Mouse (Mus musculus) adrenal gland, adult 2 months (tissue): Measurements from ENCODE around the gene Sox9. TPM values are rescaled to one million over a fixed set of nuclear protein-coding genes. Genes with fewer than 3 reads are reported as not detected.
A peak's percentile ranks its signal among the peaks of the same experiment; 100 is the strongest.

Source experiments
- DNase-seq: peaks from one replicate; pipeline ENCODE4 v3.0.0; 2021
- long read RNA-seq: library from polyadenylated mRNA; stranded (forward); transcript quantifications from one replicate; pipeline ENCODE4 v2.0.0, GENCODE M21; 2021
- polyA plus RNA-seq: library from polyadenylated mRNA; depleted of rRNA; stranded (reverse); fragments of >200 nt; gene quantifications from 2 replicates; pipeline ENCODE4 v1.2.3, GENCODE M21; 2012; rRNA removed
- total RNA-seq, 2 experiments: library from RNA; stranded (reverse); gene quantifications; 2 replicates each; pipeline ENCODE4 v1.2.3; 2021

The Sox9 gene
- total RNA-seq (1 to 10 TPM; 2.0 to 4.2 TPM), polyA plus RNA-seq (2.9 and 4.0 TPM in 2 replicates)
- long read RNA-seq, full-length matches to known transcripts, result 6 of 6 reads
- long read RNA-seq, partial matches to known transcripts, result 0 of 6 reads
- long read RNA-seq, other reads (novel, unspliced or antisense), result 0 of 6 reads

DNA sequence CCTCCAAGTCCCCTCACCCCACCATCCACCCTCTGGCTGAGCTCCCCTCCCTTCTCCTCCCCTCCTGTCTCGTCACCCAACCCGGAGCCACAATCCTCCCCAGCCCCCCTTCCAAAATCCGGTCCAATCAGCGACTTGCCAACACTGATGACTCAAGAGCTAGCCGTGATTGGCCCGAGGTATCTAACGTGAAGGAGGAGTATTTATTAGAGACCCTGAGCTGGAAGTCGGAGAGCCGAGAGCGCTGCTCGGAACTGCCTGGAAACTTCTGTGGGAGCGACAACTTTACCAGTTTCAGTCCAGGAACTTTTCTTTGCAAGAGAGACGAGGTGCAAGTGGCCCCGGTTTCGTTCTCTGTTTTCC is at the start of gene Sox9:
Sox9 (plus strand) TSS at position 231 of the 363 bp plus-strand sequence.
- DNase-seq, result peak; percentile 94

DNA sequence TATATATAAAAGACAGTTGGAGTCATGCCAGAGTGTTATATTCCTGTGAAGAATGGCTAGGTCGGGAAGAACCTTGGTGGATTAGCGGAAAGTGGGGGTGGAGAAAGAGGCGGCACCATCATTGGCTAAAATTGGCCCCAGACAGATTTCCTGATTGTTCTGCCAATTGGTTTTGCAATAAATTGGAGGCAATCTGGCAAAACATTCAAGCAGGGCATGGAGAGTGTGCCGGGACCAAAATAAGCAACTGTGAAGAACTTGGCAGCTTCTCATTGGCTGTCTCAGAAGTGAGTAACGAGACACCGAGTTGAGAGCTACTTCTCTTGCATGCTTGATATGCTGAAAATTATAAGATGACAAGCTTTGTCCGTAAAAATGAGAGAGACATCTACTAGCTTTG is 49.6 kb upstream of the Sox9 start:
- DNase-seq, result peak; percentile 38

DNA sequence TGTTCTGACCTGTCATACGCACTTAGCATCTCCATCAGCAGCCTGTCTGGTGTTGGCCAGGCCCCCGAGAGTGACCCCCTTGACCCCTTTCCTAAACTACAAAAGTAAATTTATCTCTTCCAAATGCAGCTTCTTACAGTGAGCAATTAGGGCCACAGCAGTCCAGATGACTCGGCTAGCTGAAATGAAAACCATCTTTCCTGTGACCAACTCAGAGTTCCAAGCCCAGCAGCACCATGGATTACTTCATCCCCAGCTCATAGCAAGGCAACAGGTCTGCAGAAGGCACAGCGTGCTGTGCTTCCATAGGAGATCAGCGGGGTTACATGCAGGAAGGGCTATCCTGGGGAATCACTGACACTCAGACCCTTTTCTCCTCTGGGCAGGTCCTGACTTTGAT is 45.0 kb upstream of the Sox9 start:
- DNase-seq, result no peak

DNA sequence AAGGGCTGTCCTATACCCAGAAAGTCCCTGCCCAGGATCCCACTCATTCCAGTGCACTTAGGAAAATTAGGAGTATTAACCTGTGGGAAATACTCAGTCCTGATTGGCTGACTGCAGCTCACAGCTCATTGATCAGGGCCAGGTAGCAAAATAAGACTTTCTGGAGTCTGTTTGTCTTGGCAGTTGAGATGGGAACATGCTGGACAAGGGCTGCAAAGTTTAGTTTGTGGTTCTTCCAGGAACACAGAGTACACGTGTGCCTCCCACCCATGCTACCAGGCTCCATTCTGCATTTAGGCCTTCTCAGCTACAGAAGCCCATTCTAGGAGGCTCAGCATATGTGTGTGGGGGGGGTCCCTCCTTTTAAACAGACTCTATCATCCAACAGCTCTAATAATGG is 42.3 kb upstream of the Sox9 start:
- no peak for DNase-seq

GRCm38 (mm10) chr11:112756516-112756915 is 25.5 kb upstream of the Sox9 start:
- DNase-seq, result no peak

GRCm38 (mm10) chr11:112758056-112758455 is 24.0 kb upstream of the Sox9 start:
- DNase-seq, result no peak

- DNase-seq, result no peak
These were observed 15.1 kb upstream of the Sox9 start for GRCm38 (mm10) chr11:112766956-112767355.

- DNase-seq, result no peak
These were observed 14.4 kb upstream of the Sox9 start for GRCm38 (mm10) chr11:112767531-112768041.

DNA sequence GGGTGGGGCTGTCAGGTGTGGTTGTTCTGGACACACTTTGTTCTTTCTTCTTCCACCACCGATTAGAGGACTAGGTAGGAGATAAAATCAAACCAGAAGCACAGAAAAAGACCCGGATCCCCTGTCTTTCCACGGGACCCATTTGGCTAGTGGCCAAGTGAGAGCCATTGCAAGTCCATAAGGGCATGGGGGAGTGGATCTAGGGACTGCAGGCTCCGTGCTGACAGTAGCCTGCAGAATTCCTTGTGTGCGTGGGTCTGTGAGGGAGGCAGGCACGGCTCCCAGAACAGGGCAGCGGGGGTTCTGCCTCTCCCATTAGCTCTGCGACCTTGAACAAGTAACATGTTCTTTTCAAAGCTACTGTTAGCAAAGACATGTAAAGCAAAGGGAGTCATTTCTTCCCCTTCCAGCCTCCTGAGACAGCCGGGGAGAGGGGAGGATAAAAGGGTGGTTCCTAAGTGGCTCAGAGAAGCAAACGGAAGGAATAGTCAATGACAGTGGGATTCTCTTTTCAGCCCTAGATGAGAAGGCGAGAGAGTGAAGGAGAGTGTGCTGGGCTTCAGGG is 9.2 kb upstream of the Sox9 start:
- DNase-seq, result no peak

GRCm38 (mm10) chr11:112779762-112780161 is 2.3 kb upstream of the Sox9 start:
- peak; percentile 31 for DNase-seq

DNA sequence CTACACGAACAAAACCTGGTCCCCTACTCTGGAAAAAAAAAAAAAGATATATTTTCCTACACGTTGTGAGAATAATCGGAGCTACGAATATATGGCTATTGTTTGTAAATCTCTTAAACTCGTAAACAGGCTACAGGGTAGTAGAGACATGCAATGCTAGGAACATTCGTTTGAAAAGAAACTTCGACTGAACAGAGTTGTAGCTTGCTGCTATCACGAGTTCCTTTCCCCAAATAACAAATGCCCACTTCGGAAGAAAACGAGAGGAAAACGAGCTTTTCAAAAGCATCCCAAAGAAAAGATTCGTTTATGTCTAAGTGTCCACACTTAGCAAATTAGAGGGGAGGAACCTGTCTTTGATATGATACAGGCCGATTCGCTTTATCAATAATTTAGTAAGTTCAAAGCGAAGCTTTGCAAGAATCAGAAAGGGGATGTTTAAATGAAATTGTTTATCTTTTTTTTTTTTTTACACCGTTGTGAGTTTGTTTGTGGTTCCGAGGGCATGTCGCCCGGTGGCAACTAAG is 1.6 kb upstream of the Sox9 start:
- DNase-seq, result no peak

DNA sequence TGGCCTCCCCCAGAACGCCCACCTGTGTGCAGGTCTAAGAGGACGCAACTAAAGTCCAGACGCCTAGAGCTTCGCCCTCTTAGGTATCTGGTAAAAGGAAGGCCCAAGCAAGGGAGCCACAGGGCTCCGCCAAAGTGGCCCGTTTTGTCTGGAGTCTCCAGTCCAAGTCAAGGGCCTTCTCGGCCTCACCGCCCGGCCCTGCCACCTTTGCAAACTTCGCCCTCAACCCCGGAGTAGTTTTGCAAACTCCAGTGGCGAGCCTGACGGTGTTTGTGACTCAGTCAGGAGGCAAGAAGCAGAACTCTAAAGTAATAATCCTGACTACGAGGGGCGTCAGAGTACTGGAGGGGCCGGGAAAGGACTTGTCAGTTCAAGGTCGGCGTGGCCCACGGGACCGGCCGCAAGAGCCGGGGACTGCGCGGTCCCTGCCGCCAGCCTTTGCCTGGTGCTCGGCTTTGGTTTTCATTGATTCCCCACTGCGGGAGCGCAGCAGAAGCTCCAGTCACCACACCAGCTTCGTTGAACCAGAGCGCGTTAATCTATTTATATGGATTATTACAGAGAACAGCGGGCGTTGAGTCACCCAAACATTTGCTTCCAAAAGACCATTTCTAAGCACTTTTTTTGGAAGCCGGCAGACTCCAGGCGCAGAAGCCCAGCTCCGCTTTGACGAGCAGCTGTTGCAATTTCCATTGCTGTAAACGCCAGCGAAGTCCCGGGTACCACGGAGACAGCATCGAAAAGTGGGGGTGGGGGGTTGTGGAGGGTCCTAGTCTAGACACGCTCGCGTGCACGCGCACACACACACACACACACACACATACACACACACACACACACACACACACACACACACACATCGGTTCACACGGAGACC is 751 bp upstream of the Sox9 start:
- DNase-seq, result peak; percentile 71

GRCm38 (mm10) chr11:112782357-112783121 is 515 bp downstream of the Sox9 start:
- no peak for DNase-seq

- no peak for DNase-seq
These were observed 1.6 kb downstream of the Sox9 start for GRCm38 (mm10) chr11:112783401-112784346.

DNA sequence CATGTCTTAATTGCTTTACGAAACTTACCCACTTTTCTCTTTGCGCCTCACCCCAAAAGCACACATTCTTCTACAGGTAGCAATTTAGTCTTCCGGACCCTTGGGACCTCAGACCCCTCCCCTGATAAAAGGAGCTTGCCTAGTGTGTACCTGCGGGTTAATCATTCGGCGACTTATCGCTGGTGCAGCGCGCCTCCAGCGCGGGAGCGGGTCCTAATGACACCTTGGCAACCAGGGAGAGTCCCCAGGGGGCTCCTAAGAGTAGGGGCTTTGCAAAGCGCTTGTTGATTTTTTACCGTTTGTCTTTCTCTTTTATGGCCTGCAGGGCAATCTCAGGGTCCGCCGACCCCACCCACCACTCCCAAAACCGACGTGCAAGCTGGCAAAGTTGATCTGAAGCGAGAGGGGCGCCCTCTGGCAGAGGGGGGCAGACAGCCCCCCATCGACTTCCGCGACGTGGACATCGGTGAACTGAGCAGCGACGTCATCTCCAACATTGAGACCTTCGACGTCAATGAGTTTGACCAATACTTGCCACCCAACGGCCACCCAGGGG is 2.4 kb downstream of the Sox9 start:
- no peak for DNase-seq

GRCm38 (mm10) chr11:112784903-112785381 is 2.9 kb downstream of the Sox9 start:
- no peak for DNase-seq

GRCm38 (mm10) chr11:112785581-112785980 is 3.6 kb downstream of the Sox9 start:
- no peak for DNase-seq

DNA sequence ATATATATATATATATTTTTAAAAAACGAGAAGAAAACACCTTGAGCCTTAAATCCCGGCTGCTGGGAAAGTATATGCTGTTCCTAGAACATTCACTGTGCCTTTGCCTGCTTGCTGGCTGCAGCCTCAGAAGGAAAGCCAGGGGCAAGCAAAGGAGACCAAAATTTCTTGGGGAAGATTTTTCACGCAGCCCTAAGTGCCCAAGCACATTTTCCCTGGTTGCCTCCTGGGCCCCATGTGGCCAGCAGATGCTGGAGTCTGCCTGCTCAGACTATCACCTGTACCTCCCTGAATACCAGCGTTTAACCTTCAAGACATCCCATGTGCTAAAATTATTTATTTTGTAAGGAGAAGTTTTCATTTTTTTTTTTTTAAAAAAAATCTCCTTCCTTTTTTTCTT is 4.4 kb downstream of the Sox9 start:
- DNase-seq, result no peak

DNA sequence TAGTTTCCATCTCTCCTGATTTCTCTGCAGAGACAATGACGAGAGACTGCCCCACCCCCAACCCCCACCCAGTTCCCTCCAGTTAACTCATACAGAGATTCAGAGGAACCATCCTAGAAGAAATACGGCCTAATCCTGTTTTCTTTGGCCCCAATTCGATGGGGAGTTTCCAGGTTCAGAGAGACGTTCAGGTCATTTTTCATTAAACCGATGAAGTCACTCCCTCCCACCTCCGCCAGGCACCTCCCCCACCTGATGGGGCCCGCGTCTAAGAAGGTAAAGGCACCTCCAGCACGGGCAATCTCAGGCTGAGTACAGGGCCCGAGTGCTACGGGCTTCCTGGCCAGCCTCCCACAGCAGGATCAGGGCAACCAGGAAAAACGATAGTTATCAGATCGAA is 6.3 kb downstream of the Sox9 start:
- no peak for DNase-seq

- DNase-seq, result no peak
These were observed 14.4 kb downstream of the Sox9 start for GRCm38 (mm10) chr11:112796379-112796778.
